In the genomic region with DNA sequence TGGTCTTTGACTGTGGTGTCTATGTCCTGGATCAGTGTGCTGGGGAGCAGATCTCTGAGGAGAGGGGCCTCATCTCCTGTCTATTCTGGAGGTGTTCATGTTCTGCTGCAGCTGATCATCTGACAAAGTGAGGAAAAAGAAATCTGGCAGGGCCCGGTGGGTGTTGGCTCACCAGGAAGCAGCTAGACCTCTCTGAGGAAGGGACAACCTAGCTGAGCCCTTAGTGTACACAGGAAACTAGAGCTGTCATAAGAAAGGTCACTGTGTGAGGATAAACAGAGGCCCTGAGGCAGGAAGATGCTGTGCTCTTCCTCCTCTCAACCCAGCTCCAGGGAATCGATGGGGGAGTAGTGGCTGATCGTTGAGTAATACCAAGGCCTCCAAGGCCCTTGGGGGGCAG, we compare ENCODE assay signal across 11 mouse cellular contexts. TPM values are rescaled to one million over a fixed set of nuclear protein-coding genes. Genes with fewer than 3 reads are reported as not detected.
DNase-seq lines count a peak whose midpoint lies in the region; ATAC-seq and TF ChIP-seq lines count a peak whose summit lies in the region.
"Had no signal": no experiment of that assay in that cellular context is flagged by ENCODE, and none has a peak within 500 bp of the region (broad histone marks: within the 10 kb centered on the region; RNA-seq: fewer than 3 reads in every experiment).

No protein-coding gene starts in this region.

- peak overlapping the region; percentile 46; the same call in 1 of the 2 replicates for H3K27ac ChIP-seq in heart, embryonic 11.5 days (ENCODE audit: low read depth, low read length)
- peak overlapping the region; percentile 65 for H3K27ac ChIP-seq in thymus, adult 2 months (ENCODE audit: control insufficient read depth, insufficient read depth, low read length)
- H3K27ac ChIP-seq in lung, embryonic 14.5 days (ENCODE audit: low read depth): no peak overlapping the region
- H3K27ac ChIP-seq: hindbrain, embryonic 12.5 days; liver, embryonic 14.5 days had no signal

- TF ChIP-seq CTCF in thymus, adult 2 months (IDR thresholded peaks at IDR 0.05; ENCODE audit: borderline replicate concordance, control insufficient read depth, extremely low read depth, insufficient read depth, low read length, poor library complexity): no peak
- no peak for TF ChIP-seq CTCF in lung, embryonic 14.5 days (IDR thresholded peaks at IDR 0.05; ENCODE audit: low read depth)

- H3K27me3 ChIP-seq in heart, embryonic 11.5 days (ENCODE audit: control insufficient read depth, insufficient read depth, low read length): no peaks in the 10 kb centered on the region
- no peaks in the 10 kb centered on the region for H3K27me3 ChIP-seq in thymus, adult 2 months (ENCODE audit: control insufficient read depth, insufficient read depth, low read length)
- H3K27me3 ChIP-seq in lung, embryonic 14.5 days (ENCODE audit: insufficient read depth, low read length): no peaks in the 10 kb centered on the region
- H3K27me3 ChIP-seq: hindbrain, embryonic 12.5 days had no signal

- WGBS in heart, embryonic 11.5 days (ENCODE audit: insufficient replicate concordance): 55% methylated on average over 3 of the region's 3 CpGs
- WGBS in thymus, adult 2 months: 57% methylated on average over 3 of the region's 3 CpGs
- WGBS in lung, embryonic 14.5 days: 63% methylated on average over 3 of the region's 3 CpGs

- H3K9me3 ChIP-seq in heart, embryonic 11.5 days (replicated peaks; ENCODE audit: control insufficient read depth, low read length): no peaks in the 10 kb centered on the region
- H3K9me3 ChIP-seq in lung, embryonic 14.5 days (ENCODE audit: low read depth, low read length): no peaks in the 10 kb centered on the region
- H3K9me3 ChIP-seq: hindbrain, embryonic 12.5 days had no signal

- H3K9ac ChIP-seq in heart, embryonic 11.5 days (ENCODE audit: low read depth, low read length): no peak overlapping the region
- no peak overlapping the region for H3K9ac ChIP-seq in lung, embryonic 14.5 days
- H3K9ac ChIP-seq: hindbrain, embryonic 12.5 days; liver, embryonic 14.5 days had no signal

- DNase-seq in heart, postnatal 25 days (ENCODE audit: low spot score): no peak
- DNase-seq in thymus, adult 2 months: no peak
- DNase-seq in thymus, postnatal 14 days: no peak
- DNase-seq in lung, embryonic 14.5 days: peak; percentile 9
- DNase-seq in B cell, adult 2 months: no peak
- no peak for DNase-seq in ovary, postnatal 10 days (ENCODE audit: low spot score)
- DNase-seq in left cerebral cortex, postnatal 4 days: no peak

- H3K4me1 ChIP-seq in heart, embryonic 11.5 days (ENCODE audit: control insufficient read depth, insufficient read depth, low read length): peaks cover 26% of the 10 kb centered on the region
- peaks cover 73% of the 10 kb centered on the region for H3K4me1 ChIP-seq in thymus, adult 2 months (replicated peaks; ENCODE audit: control insufficient read depth, insufficient read depth, low read length)
- peaks cover 3% of the 10 kb centered on the region; the same call in 1 of the 2 replicates for H3K4me1 ChIP-seq in lung, embryonic 14.5 days (ENCODE audit: insufficient read depth)
- H3K4me1 ChIP-seq: hindbrain, embryonic 12.5 days had no signal

- intact Hi-C loops in heart, postnatal 25 days (cut with DNase I): loop anchor here (2.0 kb wide), 1 partner anchor 21 kb away; no protein-coding TSS in a partner anchor
- intact Hi-C loops in left cerebral cortex, postnatal 4 days (cut with DNase I): no loop called here

- no peak; the same call in 1 of the 2 replicates for ATAC-seq in heart, embryonic 11.5 days (replicated peaks; ENCODE audit: insufficient number of reproducible peaks, low FRiP score, low TSS enrichment)
- no peak for ATAC-seq in lung, embryonic 14.5 days (ENCODE audit: insufficient read depth)
- ATAC-seq: forebrain, embryonic 16.5 days had no signal

- H3K36me3 ChIP-seq in heart, embryonic 11.5 days (ENCODE audit: control insufficient read depth, insufficient read depth, low read length): 0 out of 2 replicates have a peak, but pooled peaks cover under 1% of the 10 kb centered on the region
- H3K36me3 ChIP-seq in thymus, adult 2 months (ENCODE audit: control insufficient read depth, insufficient read depth, low read length): peaks cover 3% of the 10 kb centered on the region
- 0 out of 2 replicates have a peak, but pooled peaks cover 3% of the 10 kb centered on the region for H3K36me3 ChIP-seq in lung, embryonic 14.5 days (ENCODE audit: insufficient read depth)

- H3K4me3 ChIP-seq in heart, embryonic 11.5 days (ENCODE audit: low read depth, low read length): no peak overlapping the region
- H3K4me3 ChIP-seq in thymus, adult 2 months (ENCODE audit: control insufficient read depth, insufficient read depth, low read length): no peak overlapping the region
- no peak overlapping the region for H3K4me3 ChIP-seq in lung, embryonic 14.5 days (ENCODE audit: low read depth, low read length)
- H3K4me3 ChIP-seq: hindbrain, embryonic 12.5 days had no signal

- H3K4me2 ChIP-seq in heart, embryonic 11.5 days: no peak overlapping the region
- H3K4me2 ChIP-seq in lung, embryonic 14.5 days: no peak overlapping the region
- H3K4me2 ChIP-seq: hindbrain, embryonic 12.5 days had no signal

- TF ChIP-seq POLR2A in thymus, adult 2 months (IDR thresholded peaks at IDR 0.05; ENCODE audit: control insufficient read depth, extremely low read depth, insufficient read depth, low read length, poor library complexity): no peak

RNA-seq across cellular contexts. Expression of a gene that starts 25.6 kb away (rescaled TPM):
- 62.7 and 68.1 TPM in 2 replicates for polyA plus RNA-seq in heart, embryonic 11.5 days (2014; fragmentation: Nextera tagmentation; extraction: Ambion mirVana)
- 10 to 100 TPM; 66.2 to 74.4 TPM for total RNA-seq in heart, postnatal 25 days (2021)
- polyA plus RNA-seq in thymus, adult 2 months (2012; rRNA removed): 374 and 422 TPM in 2 replicates
- polyA plus RNA-seq in lung, embryonic 14.5 days (2014; fragmentation: Nextera tagmentation; extraction: Ambion mirVana): 67.9 and 71.8 TPM in 2 replicates
- total RNA-seq in left cerebral cortex, postnatal 4 days (2021): 10 to 100 TPM; 87.1 to 92.7 TPM

RNA-seq across cellular contexts. Expression of a gene that starts 38.6 kb away (rescaled TPM):
- polyA plus RNA-seq in heart, embryonic 11.5 days (2014; fragmentation: Nextera tagmentation; extraction: Ambion mirVana): 24.2 and 31.7 TPM in 2 replicates
- total RNA-seq in heart, postnatal 25 days (2021): 10 to 100 TPM in 1 of 2 experiments, 1 to 10 TPM in 1; 7.1 to 10.0 TPM
- polyA plus RNA-seq in thymus, adult 2 months (2012; rRNA removed): 46.4 and 48.2 TPM in 2 replicates
- polyA plus RNA-seq in lung, embryonic 14.5 days (2014; fragmentation: Nextera tagmentation; extraction: Ambion mirVana): 49.0 and 55.1 TPM in 2 replicates
- 10 to 100 TPM; 38.2 to 41.0 TPM for total RNA-seq in left cerebral cortex, postnatal 4 days (2021)

RNA-seq across cellular contexts. Expression of a gene that starts 59.8 kb away (rescaled TPM):
- 79.8 and 80.9 TPM in 2 replicates for polyA plus RNA-seq in heart, embryonic 11.5 days (2014; fragmentation: Nextera tagmentation; extraction: Ambion mirVana)
- total RNA-seq in heart, postnatal 25 days (2021): 10 to 100 TPM; 45.3 to 45.4 TPM
- polyA plus RNA-seq in thymus, adult 2 months (2012; rRNA removed): 12.8 and 17.0 TPM in 2 replicates
- polyA plus RNA-seq in lung, embryonic 14.5 days (2014; fragmentation: Nextera tagmentation; extraction: Ambion mirVana): 106 and 108 TPM in 2 replicates
- 10 to 100 TPM; 18.6 to 19.1 TPM for total RNA-seq in left cerebral cortex, postnatal 4 days (2021)
